Mouse (Mus musculus): ENCODE measurements around the gene Rab30.

The Rab30 gene

GRCm38 (mm10) chr7:92842254-92842653 is 100.9 kb downstream of the Rab30 start:
- DNase-seq (ENCODE audit: low spot score) = no peak

- no peak for DNase-seq (ENCODE audit: low spot score)
Observed at GRCm38 (mm10) chr7:92848246-92848645, 106.8 kb downstream of the Rab30 start.

- no peak for DNase-seq (ENCODE audit: low spot score)
Observed at GRCm38 (mm10) chr7:92866526-92866925, 125.1 kb downstream of the Rab30 start.

GRCm38 (mm10) chr7:92870161-92870560 is 128.8 kb downstream of the Rab30 start:
- DNase-seq (ENCODE audit: low spot score) = no peak

- no peak for DNase-seq (ENCODE audit: low spot score)
Observed at GRCm38 (mm10) chr7:92871596-92871995, 130.2 kb downstream of the Rab30 start.

GRCm38 (mm10) chr7:92874116-92874675 is 132.8 kb downstream of the Rab30 start, which contains the start of the genes Ddias and Prcp:
Gene Ddias (minus strand): TSS chr7:92874247.
Gene Prcp (plus strand): TSS chr7:92874470.
- peak; percentile 94 for DNase-seq (ENCODE audit: low spot score)

GRCm38 (mm10) chr7:92874761-92875408 is 133.5 kb downstream of the Rab30 start:
- peak; percentile 72 for DNase-seq (ENCODE audit: low spot score)

GRCm38 (mm10) chr7:92876066-92876465 is 134.7 kb downstream of the Rab30 start:
- no peak for DNase-seq (ENCODE audit: low spot score)

- no peak for DNase-seq (ENCODE audit: low spot score)
Observed at GRCm38 (mm10) chr7:92876538-92876937, 135.1 kb downstream of the Rab30 start.

GRCm38 (mm10) chr7:92878575-92879285 is 137.3 kb downstream of the Rab30 start:
- no peak for DNase-seq (ENCODE audit: low spot score)

- DNase-seq (ENCODE audit: low spot score) = no peak
Observed at GRCm38 (mm10) chr7:92883850-92884716, 142.7 kb downstream of the Rab30 start.

GRCm38 (mm10) chr7:92884998-92885660 is 143.7 kb downstream of the Rab30 start:
- DNase-seq (ENCODE audit: low spot score) = no peak

GRCm38 (mm10) chr7:92886801-92887200 is 145.4 kb downstream of the Rab30 start:
- DNase-seq (ENCODE audit: low spot score) = no peak

- DNase-seq (ENCODE audit: low spot score) = no peak
Observed at GRCm38 (mm10) chr7:92887230-92887629, 145.8 kb downstream of the Rab30 start.

GRCm38 (mm10) chr7:92890211-92890610 is 148.8 kb downstream of the Rab30 start:
- no peak for DNase-seq (ENCODE audit: low spot score)

GRCm38 (mm10) chr7:92890618-92891230 is 149.3 kb downstream of the Rab30 start:
- no peak for DNase-seq (ENCODE audit: low spot score)

GRCm38 (mm10) chr7:92893478-92893877 is 152.1 kb downstream of the Rab30 start:
- DNase-seq (ENCODE audit: low spot score) = no peak

All from ovary, postnatal 14 days (tissue).